Mouse (Mus musculus) liver, adult (tissue): Measurements from ENCODE around the gene Cmss1.

Source experiments
- GATA4 ChIP-seq: IDR thresholded peaks from 2 replicates; pipeline ENCODE4 v1.6.1; 2014; ENCODE audit warnings: mild to moderate bottlenecking, low read length; ENCODE audit not compliant: insufficient replicate concordance

The Cmss1 gene

DNA sequence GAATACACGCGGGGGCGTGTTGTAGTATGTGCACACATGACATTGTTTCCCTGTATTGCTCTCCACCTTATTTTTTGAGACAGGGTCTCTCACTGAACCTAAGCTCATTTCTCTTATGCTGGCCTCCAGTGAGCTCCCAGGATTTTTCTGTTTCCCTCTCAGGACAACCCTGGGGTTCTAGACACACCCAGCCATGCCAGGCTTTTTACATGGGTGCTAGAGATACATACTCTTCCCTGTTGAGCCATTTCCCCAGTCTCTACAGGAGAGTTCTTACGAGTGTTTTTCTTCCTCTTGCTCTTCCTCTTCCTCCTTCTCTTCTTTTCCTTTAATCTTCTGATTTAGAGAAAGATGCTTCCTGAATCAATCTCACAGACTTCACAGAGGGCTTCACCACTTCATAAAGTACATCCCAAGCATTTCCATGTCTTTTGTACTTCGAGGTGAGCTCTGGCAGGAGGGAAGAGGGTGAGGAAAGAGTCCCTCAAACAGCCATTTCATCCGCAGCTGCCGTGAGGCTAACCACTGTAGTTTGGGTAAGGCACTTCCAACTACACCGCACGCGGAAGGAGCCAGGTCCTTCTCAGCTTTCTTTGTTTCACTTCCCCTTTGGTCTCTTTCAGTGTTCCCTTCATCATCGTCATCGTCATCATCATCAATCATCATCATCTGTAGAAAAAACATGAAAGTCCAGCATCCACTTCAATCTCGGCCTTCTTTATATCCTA is 347.1 kb downstream of the Cmss1 start:
- TF ChIP-seq GATA4, result no peak
